Mouse (Mus musculus) heart, postnatal 0 days (tissue): ENCODE measurements around the gene Paxx. TPM values are rescaled to one million over a fixed set of nuclear protein-coding genes. Genes with fewer than 3 reads are reported as not detected.
A peak's percentile ranks its signal among the peaks of the same experiment; 100 is the strongest.

Experiments
- ATAC-seq: fragments of 200-750 bp; cut with Nextera tagmentation; 2 replicates; pipeline ENCODE4 v1.8.0; 2017; ENCODE audit warnings: low read depth, moderate number of reproducible peaks, moderate library complexity; ENCODE audit not compliant: insufficient read depth
- DNase-seq: peaks from one replicate; pipeline ENCODE4 v3.0.0-alpha.2; 2016; ENCODE audit warnings: low spot score
- H3K27ac ChIP-seq: fragments of 300-500 bp; sonication (generic); 2 replicates; pipeline ENCODE4 v1.5.1; 2014; ENCODE audit warnings: low read depth, mild to moderate bottlenecking
- H3K27me3 ChIP-seq: fragments of 300-500 bp; sonication (generic); 2 replicates; pipeline ENCODE4 v1.6.1; 2014; ENCODE audit warnings: low read length, mixed read lengths; ENCODE audit not compliant: control insufficient read depth, insufficient read depth
- H3K36me3 ChIP-seq: fragments of 300-500 bp; sonication (generic); replicated peaks from 2 replicates; pipeline ENCODE4 v1.6.1; 2014; ENCODE audit warnings: low read length, mixed read lengths; ENCODE audit not compliant: control insufficient read depth, insufficient read depth
- H3K4me1 ChIP-seq: fragments of 300-500 bp; sonication (generic); 2 replicates; pipeline ENCODE4 v1.6.1; 2014; ENCODE audit warnings: antibody characterized with exemption; ENCODE audit not compliant: control insufficient read depth, insufficient read depth
- H3K4me2 ChIP-seq: fragments of 300-500 bp; sonication (generic); 2 replicates; pipeline ENCODE4 v1.6.1; 2014; ENCODE audit warnings: low read depth, mild to moderate bottlenecking, low read length, moderate library complexity
- H3K4me3 ChIP-seq: fragments of 300-500 bp; sonication (generic); 2 replicates; pipeline ENCODE4 v1.5.1; 2014; ENCODE audit warnings: low read depth, low read length
- H3K9ac ChIP-seq: fragments of 300-500 bp; sonication (generic); replicated peaks from 2 replicates; pipeline ENCODE4 v1.6.1; 2014; ENCODE audit warnings: low read depth, low read length, mixed read lengths
- H3K9me3 ChIP-seq: fragments of 300-500 bp; sonication (generic); replicated peaks from 2 replicates; pipeline ENCODE4 v1.6.1; 2016; ENCODE audit warnings: low read length; ENCODE audit not compliant: control insufficient read depth
- CTCF ChIP-seq: IDR thresholded peaks from 2 replicates; pipeline ENCODE4 v1.5.1; 2016; ENCODE audit warnings: antibody characterized with exemption, control low read depth, low read depth
- EP300 ChIP-seq: IDR thresholded peaks from 2 replicates; pipeline ENCODE4 v1.6.1; 2016; ENCODE audit warnings: antibody characterized with exemption, low read depth
- WGBS: fragments of 180-500 bp; shearing (Covaris S2); extraction: QIAGEN DNeasy Blood & Tissue Kit; methylation state at CpG from one replicate; pipeline ENCODE4 v1.1.7; 2014; 5-methylcytosine and 5-hydroxymethylcytosine counted together
- polyA plus RNA-seq: library from polyadenylated mRNA; unstranded; fragments of >200 nt; fragmentation: Nextera tagmentation; extraction: Ambion mirVana; gene quantifications from 2 replicates; pipeline ENCODE4 v1.2.1, GENCODE M21; 2015
- total RNA-seq: library from RNA; depleted of rRNA; stranded (reverse); fragments of >200 nt; gene quantifications from 2 replicates; pipeline ENCODE4 v1.2.3, GENCODE M21; 2014; ENCODE audit warnings: low replicate concordance; rRNA removed

Paxx gene
- 71.9 and 90.7 TPM in 2 replicates for total RNA-seq
- 42.7 and 45.5 TPM in 2 replicates for polyA plus RNA-seq

DNA sequence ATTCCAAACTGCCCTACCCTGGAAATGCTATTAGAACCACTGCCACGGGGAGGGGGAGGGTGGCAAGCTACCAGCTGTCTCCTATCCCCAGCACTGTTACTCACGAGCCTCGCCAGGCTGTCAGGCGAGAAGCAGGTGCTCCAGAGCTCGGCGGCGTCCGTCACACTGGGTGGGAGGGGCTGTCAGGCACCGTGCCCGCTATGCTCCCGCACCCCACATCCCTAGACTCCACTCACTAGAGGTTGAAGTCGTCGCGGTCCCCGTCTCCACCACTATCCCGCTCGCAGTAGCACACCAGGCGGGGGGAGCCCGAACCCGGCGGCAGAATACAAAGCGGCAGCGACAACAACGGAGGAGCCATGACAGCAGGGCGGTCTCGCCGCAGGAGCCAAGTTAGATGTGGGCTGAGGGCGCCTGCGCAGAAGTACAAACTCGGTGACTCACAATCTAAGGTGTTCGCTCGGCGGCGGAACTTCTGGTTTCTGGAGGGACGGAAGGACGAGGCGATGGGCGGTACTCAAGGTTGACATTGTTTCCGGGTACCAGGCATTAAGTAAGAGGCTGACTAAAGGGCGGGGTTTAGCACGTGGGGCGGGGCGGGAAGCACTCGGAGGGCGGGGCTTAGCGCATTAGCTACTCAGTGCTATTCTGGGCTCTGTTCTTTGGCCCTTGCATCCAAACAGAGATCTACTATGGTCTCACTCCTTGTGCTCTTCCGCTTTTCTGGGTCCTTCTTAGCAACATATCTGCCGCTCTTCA, at the start of gene Paxx:
Gene Paxx, minus strand, starts transcription at position 544 of the 759 bp plus-strand sequence.
- peak within 1 kb of the TSS; percentile 95 for H3K27ac ChIP-seq
- H3K9ac ChIP-seq: peak within 1 kb of the TSS; percentile 72
- no peaks in the 10 kb centered on the region for H3K27me3 ChIP-seq
- H3K36me3 ChIP-seq: peaks cover 20% of the 10 kb centered on the region
- peak; percentile 71; the same call in 1 of the 2 replicates for TF ChIP-seq EP300
- no peak for TF ChIP-seq CTCF
- under 1% methylated on average over 48 of the region's 48 CpGs for WGBS
- peaks cover 14% of the 10 kb centered on the region for H3K4me1 ChIP-seq
- H3K4me2 ChIP-seq: peak within 1 kb of the TSS; percentile 78
- ATAC-seq (peak; percentile 92), DNase-seq (peak; percentile 98)
- peak within 1 kb of the TSS; percentile 82 for H3K4me3 ChIP-seq
- no peaks in the 10 kb centered on the region for H3K9me3 ChIP-seq

DNA sequence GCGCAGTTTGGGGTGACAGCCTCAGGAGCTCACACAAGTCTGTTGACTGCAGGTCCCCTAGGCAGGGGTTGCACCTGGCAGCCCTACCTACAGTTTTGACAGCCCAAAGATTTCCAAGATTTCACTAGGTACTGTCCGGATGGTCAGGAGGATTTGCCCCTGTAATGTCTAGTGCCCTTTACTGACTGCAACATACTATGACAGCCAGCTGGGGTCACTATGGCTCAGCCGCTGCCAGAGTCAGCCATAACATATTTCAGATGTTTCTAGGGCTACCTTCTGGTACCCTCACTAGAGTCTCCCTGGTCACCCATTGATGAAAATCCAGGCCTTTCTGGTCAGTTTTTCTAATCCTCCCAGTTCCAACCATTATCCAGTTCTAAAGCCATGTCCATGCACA, 49.0 kb upstream of the Paxx start:
- Histone ChIP-seq H3K4me3 (no peak overlapping the region), H3K36me3 (peaks cover 9% of the 10 kb centered on the region), H3K9me3 (no peaks in the 10 kb centered on the region), H3K27ac (no peak overlapping the region), H3K4me2 (no peak overlapping the region), H3K9ac (no peak overlapping the region), H3K4me1 (no peaks in the 10 kb centered on the region), H3K27me3 (no peaks in the 10 kb centered on the region)
- DNase-seq (peak; percentile 12), ATAC-seq (no peak)
- TF ChIP-seq CTCF (peak; percentile 52), EP300 (no peak)
- WGBS: 53% methylated on average over 3 of the region's 3 CpGs

DNA sequence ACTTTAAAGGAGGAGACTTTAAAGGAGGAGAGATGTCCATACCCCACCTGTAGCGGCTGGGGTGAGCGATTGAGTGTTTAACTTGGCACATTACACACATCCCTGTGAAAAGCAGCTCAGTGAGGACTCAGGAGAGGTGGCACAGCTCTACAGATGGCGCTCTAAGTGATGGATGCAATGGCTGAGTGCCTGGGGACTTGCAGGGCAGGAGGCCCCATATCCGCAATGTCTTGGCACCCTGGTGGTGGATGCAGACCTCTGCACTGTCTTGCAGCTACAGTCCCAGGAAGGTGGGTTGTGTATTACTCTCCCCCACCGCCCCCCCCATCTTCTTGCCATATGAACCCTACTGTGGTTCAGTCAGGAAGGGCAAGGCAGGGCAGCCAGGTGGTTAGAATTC, 46.1 kb upstream of the Paxx start:
- WGBS: 34% methylated on average over 5 of the region's 5 CpGs
- H3K4me3 ChIP-seq: no peak overlapping the region
- H3K4me2 ChIP-seq: no peak overlapping the region
- ATAC-seq (peak; percentile 44; the same call in 1 of the 2 replicates), DNase-seq (peak; percentile 27)
- H3K27me3 ChIP-seq: no peaks in the 10 kb centered on the region
- H3K9ac ChIP-seq: no peak overlapping the region
- peaks cover 34% of the 10 kb centered on the region for H3K36me3 ChIP-seq
- peaks cover 1% of the 10 kb centered on the region; the same call in 1 of the 2 replicates for H3K4me1 ChIP-seq
- TF ChIP-seq EP300: no peak
- TF ChIP-seq CTCF: peak; percentile 40
- no peak overlapping the region for H3K27ac ChIP-seq
- no peaks in the 10 kb centered on the region for H3K9me3 ChIP-seq

DNA sequence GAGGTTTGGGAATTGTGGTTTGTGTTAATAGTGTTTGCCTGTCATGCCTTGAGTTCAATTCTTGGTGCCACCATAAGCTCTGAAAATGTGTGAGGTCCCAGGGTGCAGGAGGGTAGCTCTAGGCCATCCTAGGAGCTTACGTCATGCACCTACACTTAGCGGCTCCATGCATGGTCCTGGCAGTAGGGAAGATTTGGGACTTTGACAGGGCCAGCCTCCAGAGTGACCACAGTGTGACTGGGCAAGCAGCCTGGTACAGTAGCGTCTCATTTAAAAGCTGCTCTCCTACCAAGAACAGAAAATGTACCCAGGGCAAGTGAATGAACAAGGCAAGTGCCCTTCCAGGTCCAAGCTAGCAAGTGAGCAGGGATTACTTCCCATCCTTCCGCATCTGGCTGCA, 45.0 kb upstream of the Paxx start:
- no peaks in the 10 kb centered on the region for H3K27me3 ChIP-seq
- H3K4me1 ChIP-seq: peaks cover 9% of the 10 kb centered on the region
- peaks cover 34% of the 10 kb centered on the region for H3K36me3 ChIP-seq
- DNase-seq (no peak), ATAC-seq (no peak)
- H3K9ac ChIP-seq: no peak overlapping the region
- H3K9me3 ChIP-seq: no peaks in the 10 kb centered on the region
- no peak for TF ChIP-seq CTCF
- TF ChIP-seq EP300: no peak
- H3K27ac ChIP-seq: no peak overlapping the region
- H3K4me3 ChIP-seq: no peak overlapping the region
- H3K4me2 ChIP-seq: no peak overlapping the region
- 89% methylated on average over 4 of the region's 4 CpGs for WGBS

DNA sequence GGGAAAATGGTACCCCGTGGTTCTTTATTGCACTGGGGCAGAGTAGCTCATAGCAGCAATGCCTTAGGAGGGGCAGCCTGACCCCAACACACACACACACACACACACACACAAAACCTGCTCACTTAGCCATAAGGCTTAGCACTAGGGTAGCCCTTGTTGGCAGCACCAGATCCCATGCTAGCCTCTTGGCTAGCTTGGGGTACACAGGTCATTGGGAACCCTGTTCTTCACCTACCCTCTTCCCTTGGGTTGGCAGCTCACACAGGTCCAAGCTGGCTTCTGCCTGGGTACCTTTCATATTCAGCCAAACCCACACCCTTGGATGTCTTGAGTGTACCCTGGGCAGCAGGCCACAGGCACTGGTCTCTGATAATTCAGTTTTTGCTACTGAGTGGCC, 44.1 kb upstream of the Paxx start:
- H3K27me3 ChIP-seq: no peaks in the 10 kb centered on the region
- no peak overlapping the region for H3K9ac ChIP-seq
- H3K36me3 ChIP-seq: peaks cover 34% of the 10 kb centered on the region
- H3K4me3 ChIP-seq: no peak overlapping the region
- H3K27ac ChIP-seq: no peak overlapping the region
- DNase-seq: no peak
- no peak for ATAC-seq
- WGBS: 90% methylated on average over 1 of the region's 1 CpGs
- H3K4me2 ChIP-seq: no peak overlapping the region
- no peak for TF ChIP-seq EP300
- TF ChIP-seq CTCF: no peak
- H3K9me3 ChIP-seq: no peaks in the 10 kb centered on the region
- H3K4me1 ChIP-seq: peaks cover 13% of the 10 kb centered on the region

DNA sequence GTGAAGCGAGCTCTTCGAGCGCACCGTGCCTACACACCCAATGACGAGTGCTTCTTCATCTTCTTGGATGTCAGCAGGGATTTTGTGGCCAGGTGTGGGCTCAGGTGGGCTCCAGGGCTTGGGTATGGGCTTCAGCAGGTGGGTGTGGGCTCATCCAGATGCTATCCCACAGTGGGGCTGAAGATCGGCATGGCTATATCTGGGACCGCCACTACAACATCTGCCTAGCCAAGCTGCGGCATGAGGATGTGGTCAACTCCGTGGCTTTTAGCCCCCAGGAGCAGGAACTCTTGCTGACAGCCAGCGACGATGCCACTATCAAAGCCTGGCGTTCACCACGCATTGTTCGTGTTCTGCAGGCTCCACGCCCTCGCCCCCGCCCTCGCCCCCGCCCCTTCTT, 43.6 kb upstream of the Paxx start:
- DNase-seq: no peak
- TF ChIP-seq CTCF (no peak), EP300 (no peak)
- H3K9ac ChIP-seq: no peak overlapping the region
- 89% methylated on average over 19 of the region's 19 CpGs for WGBS
- H3K27ac ChIP-seq: no peak overlapping the region
- H3K4me2 ChIP-seq: no peak overlapping the region
- H3K9me3 ChIP-seq: no peaks in the 10 kb centered on the region
- no peak overlapping the region for H3K4me3 ChIP-seq
- peaks cover 15% of the 10 kb centered on the region for H3K4me1 ChIP-seq
- no peak for ATAC-seq
- H3K27me3 ChIP-seq: no peaks in the 10 kb centered on the region
- peaks cover 34% of the 10 kb centered on the region for H3K36me3 ChIP-seq
